Mouse (Mus musculus): Measurements from ENCODE around the gene Sult2b1.

Sult2b1 gene

DNA sequence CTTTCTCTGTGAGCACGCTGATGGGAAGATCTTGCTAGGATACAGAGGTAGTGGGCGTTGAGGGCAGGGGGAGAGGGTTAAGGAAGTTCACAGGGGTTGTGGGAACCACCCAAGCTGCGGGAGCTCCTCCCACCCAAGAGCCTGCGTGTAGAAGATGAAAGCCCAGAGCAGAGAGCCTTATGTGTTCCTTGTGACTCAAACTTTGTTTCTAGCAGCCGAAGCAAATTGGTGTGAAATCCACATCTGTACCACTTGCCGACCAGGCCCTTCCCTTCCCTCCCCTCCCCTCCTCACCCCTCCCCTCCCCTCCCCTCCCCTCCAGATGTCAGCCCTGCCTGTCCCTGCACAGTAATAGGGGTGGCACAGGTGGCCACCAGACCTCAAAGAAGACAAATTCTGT, 89.4 kb downstream of the Sult2b1 start:
- no peak for DNase-seq (ENCODE audit: low spot score in 2 of 2)

DNA sequence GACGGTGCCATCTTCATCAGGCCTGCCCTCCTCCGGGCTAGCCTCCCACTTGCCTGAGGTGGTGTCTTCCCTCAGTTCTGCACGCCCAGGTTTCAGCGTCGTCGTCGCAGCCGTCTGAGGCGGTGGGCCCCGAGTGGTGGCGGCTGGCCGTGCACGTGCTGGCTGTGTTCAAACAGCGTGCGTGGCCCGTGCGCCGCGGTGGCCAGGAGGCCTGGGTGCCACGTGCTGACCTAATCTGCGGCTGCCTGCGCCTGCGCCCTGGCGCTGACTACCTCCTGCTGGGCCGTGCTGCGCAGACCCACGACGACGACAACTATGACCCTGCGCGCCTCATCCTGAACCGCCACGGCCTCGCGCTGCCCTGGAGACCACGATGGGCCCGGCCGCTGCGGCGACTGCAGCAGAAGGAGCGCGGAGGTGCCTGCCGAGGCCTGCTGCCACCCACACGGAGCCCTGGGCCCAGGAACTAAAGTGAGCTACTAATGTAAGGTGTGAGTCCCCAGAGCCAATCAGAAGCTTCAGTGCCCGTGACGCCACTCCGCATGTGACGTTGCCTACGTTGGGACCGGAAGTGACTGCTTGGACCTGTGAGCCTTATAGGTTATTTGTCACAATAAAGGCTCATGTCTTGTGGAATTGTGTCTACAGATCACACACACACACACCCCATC, 90.4 kb downstream of the Sult2b1 start, which contains the start of gene Sec1:
Sec1 (minus strand) TSS at position 482 of the 671 bp plus-strand sequence.
- no peak for DNase-seq (ENCODE audit: low spot score in 2 of 2)

DNA sequence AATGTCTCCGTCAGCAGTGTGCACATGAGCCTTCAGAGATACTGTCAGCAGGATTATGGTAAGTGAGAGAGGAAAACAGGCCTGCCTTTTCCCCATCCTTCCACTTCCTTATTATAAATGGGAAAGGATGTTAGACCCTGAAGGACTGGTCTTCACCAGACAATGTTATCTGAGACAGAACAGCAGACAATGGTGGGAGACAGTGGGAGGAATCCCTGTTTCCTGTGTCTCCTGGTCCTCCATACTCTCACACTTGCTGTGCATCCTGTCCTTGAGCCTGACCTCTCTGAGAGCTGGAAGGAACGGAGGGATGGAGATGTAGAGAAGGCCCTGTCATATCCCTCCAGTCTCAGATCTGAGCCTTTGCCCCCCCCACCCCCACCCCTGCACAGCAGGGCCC, 92.1 kb downstream of the Sult2b1 start:
- no peak for DNase-seq (ENCODE audit: low spot score in 2 of 2)

DNA sequence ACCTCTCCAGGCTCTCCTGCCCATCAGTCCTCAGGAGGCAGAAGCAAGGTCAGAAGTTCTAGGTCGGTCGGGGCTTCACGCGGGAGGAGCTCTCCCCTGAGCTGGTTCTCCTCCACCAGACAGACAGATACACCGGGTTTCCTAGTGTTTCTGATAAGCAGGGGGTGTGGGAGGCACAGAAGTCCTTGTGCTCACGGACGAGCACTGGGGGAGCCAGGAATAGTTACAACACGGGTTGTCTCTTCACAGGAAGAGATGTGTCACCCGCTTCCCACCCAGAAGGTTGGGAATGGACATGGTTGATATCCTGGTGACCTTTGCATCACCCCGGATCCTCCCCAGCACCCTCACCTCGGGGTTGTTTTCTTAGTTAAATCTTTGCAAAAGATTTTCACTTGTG, 94.7 kb downstream of the Sult2b1 start:
- DNase-seq (ENCODE audit: low spot score in 2 of 2) = no peak

DNA sequence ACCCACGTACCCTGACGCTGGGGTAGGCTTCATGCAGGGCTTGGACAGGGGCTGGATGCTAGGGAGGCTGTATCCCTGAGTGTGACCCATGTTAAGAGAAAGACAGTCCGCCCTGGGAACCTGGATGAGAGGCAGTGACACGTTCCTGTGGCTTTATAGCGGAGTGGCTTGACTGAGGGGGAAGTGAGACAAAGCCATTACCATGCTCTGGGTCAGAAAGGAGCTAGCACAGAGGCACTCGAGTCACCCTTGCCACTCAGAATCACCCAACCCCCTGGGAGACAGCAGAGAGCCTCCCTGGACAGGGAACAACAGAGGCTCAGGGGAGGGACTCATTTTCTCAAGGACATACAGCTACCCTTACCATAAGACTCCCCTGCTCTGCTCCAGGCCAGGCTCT, 95.4 kb downstream of the Sult2b1 start:
- no peak for DNase-seq (ENCODE audit: low spot score in 2 of 2)

DNA sequence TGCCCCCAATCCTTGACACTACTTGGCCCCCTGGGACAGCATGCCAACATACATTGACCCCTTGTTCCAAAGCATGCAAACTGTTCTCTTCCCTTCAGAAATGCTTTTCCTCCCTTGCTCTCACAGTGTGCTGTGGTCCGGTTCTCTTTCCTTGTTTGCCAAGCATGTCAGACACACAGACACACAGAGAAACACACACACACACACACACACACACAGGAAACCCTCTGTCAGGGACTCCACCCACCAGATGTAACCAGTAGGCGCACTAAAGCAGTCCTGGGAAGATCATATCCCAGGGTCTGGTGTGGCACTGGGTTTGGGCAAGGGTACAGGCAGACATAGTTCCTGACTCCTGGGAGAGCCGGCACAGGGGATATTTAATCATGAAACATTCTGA, 97.6 kb downstream of the Sult2b1 start:
- no peak for DNase-seq (ENCODE audit: low spot score in 2 of 2)

DNA sequence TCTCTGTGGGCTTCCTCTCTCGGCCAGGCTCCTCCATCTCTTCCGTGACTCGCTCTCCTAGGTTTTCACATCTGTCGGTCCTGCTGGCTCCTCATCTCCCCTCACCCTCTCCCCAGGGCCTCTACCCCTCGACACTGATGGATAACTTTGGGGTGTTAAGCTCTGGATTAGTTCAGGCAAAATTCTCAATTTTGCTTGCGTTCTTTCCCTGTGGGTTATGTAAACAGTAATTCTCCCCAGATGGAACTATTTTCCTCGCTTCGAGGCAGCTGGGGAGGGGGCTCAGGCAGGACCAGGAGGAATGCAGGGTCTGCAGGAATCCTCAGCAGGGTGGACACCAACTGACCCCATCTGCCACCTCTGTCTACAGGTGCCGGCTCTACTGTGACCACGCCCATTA, 98.7 kb downstream of the Sult2b1 start:
- DNase-seq (ENCODE audit: low spot score in 2 of 2) = no peak

DNA sequence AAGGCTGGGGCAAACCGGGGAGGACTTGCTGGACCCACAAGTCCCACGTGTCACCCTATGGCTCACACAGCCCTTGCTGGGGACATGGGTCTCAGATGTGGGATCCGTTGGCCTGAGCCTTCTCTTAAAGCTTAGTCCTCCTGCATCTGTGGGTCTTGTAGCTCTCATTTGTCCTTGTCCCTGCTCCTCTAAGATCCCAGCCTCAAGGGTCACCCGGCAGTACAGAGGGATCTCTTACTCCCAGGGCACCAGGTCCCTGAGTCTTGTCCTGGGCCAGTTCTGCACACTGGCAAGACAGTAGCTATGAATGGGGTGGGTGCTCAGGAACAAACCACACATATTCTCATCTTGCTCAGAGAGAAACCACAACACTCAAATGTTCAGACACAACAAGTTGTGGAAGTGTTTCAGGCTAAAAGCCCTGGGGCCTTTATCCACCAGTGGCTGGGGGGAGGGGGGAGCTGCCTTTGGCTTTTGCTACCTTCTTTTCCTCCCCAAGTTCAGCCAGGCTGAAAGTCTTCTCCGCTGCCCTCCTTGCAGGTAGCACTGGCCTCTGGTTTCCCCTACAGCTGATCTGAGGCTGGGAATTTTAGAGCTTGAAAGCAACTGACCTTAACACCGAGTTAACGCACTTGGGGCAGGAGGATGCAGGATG, 100.9 kb downstream of the Sult2b1 start, which contains the start of gene Ntn5:
Ntn5 (plus strand) TSS at position 627 of the 655 bp plus-strand sequence.
- DNase-seq (ENCODE audit: low spot score in 2 of 2) = no peak

DNA sequence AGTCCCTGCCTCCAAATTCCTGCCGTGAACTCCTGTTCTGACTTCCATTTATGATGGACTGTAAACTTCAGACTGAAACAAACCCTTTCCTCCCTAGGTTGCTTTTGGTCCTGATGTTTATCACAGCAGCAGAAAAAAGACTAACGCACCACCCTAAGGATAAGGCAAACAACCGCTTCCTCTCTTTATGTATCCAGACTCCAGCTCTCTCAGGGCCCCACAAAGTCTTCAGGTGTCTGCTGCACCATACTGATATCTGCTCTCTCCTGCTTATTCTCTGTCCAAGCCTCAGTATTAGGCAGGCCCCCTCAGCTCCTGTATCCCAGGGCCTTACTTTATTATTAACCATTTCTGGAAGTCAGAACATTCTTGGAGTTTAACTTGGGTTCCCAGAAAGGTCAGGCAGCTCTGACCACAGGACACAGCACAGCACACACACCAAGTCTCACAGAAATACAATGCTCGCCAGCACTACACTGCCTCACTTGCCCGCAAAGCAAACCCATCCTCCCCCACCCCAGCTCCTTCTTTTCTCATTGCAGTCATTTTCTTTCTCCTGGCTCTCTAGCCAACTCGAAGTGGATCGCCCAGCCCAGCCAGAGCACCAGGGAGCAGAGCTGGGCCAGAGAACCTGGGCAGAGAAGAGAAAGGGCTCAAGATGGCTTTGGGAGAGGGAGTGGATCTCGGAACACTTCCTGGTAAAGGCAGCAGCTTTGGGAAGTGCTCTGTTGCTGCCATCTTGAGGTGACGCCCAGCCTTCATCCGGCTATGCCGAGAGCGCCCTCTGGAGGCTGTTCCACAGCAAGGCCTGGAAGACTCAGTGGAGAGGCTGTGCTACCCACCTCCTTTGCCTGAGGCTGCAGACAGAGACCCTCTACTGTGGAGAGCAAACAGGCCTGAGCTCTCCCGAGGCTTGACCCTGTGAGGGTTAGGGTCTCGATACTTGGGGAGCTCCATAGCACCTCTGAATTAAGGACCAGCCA, 102.0 kb downstream of the Sult2b1 start:
- peak; percentile 79 to 89 for DNase-seq (ENCODE audit: low spot score in 2 of 2)

DNA sequence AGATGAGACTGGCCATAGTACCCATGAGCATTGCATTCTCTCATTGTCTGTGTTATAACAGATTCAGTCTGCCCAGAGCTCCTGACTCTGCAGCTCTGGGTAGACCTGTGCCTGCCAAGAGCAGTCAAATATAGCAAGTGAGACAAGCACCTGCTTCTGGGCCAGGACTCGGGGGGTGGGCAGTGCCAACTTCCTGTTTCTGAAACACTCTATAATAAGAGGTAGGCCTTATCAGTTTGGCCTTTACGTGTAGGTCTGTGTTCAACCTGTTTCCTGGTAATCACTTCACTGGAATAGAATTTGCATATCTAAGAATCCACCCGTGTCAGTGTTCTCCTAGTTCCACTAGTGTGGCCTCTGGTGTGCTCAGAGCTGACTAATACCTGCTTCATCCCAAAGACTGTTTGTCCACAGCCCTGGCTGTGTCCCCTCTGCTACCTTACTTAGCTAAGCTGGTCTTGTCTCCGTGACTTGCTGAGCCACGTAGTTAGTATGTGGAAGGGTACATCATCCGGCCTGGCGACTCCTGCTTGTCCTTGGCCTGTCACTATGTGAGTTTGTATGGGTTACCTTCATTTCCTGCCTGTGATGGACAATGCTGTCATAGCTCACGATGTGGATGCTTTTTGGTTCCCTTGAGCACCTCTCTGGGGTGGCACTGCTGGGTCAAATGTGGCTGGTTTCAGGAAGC, 103.3 kb downstream of the Sult2b1 start:
- no peak for DNase-seq (ENCODE audit: low spot score in 2 of 2)
